Mouse (Mus musculus) liver, postnatal 0 days (tissue): ENCODE data around the gene Hoxd4.

Experiments
- CTCF ChIP-seq: sonication (generic); IDR thresholded peaks from 2 replicates; pipeline ENCODE4 v1.5.1; 2016; ENCODE audit warnings: antibody characterized with exemption, low read depth
- EP300 ChIP-seq: IDR thresholded peaks from 2 replicates; pipeline ENCODE4 v1.6.1; 2016; ENCODE audit warnings: antibody characterized with exemption, low read depth, mild to moderate bottlenecking

DNA sequence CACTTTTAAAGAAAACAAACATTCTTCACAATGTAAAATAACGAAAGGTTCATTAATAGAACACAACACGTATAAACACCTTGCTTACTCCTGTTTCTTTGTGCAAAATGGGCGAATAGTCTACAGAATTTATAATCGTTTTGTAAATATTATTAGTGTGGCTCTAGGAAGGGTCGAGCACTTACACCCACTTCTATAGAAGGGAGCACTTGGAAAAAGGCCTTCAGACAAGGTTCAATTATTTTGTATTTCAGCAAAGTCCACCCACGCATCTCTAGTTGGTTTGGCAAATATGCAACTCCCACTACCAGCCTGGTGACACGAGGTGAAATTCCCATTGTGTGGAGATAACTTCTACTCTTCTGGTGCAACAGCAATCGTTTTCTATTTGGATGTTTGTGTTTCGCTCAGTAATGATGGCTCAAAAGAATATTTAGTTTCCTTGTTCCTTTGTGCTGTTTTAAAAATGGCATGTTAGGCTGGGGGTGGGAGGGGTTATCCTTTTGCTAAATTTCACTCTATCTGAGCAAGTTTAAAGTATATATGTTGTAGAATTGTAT is 36.8 kb downstream of the Hoxd4 start:
- TF ChIP-seq CTCF = no peak
- no peak for TF ChIP-seq EP300
